Mouse (Mus musculus): ENCODE data around the gene Slc25a16.

Gene Slc25a16

DNA sequence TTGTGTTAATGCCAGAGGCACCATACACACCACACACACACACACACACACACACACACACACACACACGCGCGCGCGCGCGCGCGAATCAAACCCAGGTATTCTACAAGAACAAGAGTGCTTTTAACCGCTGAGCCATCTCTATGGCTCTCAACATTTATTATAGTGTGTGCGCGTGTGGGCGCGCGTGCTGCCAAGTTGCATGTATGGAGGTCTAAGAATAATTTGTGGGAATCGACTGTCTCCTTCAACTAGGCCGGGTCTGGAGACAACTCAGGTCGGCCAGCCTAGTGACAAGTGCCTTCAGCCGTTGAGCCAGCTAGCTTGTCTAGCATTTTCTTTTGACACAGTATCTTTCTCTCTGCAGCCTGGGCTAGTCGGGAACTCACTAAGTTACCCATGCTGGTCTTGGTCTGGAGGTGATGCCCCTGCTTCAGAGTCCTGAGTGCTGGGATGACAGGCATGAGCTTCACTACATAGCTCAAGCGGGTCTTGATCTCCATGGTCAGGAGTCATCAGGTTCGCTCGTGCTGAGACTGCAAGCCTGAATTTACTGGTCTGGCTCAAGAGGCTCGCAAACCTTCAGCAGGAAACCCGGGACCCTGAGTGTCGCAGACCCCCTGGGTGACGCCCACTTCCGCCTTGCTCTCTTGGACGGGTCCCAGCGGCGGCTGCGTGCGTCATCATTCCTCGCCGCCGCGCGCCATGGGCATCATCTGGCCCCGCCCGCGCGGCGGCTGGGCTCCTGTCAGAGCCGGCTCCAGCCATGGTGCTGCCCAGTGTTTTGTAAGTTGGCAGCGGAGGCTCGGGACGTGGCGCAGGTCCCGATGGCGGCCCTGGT lies at the start of gene Slc25a16:
Gene Slc25a16, plus strand, starts transcription at position 709 of the 841 bp plus-strand sequence.
- DNase-seq (ENCODE audit: low read depth, low spot score), result peak; percentile 92

DNA sequence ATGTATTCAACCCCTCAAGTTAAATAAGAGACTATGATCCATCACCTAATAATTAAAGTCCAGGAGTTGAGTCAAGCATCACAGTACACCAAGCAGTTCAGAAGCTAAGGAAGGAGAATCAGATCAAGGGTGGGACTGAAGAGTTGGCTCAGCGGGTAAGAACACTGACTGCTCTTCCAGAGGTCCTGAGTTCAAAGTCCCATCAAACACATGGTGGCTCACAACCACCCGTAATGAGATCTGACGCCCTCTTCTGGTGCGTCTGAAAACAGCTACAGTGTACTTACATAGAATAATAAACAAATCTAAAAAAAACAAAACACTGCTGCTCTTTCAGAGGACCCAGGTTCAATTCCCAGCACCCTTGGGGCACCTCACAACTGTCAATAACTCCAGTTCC lies 45.6 kb upstream of the Slc25a16 start:
- DNase-seq (ENCODE audit: low read depth, low spot score), result no peak

DNA sequence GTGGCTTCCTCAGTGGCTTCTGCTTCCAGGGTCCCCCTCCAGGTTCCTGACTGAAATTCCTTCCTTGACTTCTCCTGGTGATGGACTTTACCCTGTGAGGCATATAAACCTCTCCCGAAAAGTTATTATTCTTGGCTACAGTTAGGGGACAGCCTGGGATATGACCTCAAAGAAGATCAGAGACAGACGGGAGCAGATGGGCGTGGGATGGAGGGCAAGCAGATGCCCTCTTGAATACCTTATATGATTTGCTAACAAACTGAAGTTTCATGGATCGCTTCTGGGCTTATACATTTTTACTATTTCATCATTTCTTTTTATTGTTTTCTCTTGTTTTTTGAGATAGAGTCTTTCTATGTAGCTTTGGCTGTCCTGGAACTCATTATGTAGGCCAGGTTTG lies 44.9 kb upstream of the Slc25a16 start:
- no peak for DNase-seq (ENCODE audit: low read depth, low spot score)

DNA sequence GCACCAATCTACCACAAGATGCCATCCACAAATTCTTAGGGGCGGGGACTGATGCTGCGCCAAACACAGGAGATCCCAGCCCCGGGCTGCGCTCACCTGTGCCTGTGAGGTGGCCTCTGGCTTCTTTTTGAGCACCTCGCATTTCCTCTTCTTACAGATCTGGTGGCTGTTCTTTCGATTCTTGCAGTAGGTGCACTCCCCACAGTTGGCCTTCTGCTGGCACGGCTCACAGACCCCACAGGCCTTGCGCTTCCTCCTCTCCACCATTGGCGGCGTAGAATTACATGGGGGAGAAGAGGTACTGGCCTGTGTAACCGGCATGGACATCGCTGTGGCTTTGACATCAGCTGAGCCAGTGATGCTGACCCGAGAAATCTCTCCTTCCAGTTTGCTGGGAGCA lies 42.4 kb upstream of the Slc25a16 start:
- no peak for DNase-seq (ENCODE audit: low read depth, low spot score)

DNA sequence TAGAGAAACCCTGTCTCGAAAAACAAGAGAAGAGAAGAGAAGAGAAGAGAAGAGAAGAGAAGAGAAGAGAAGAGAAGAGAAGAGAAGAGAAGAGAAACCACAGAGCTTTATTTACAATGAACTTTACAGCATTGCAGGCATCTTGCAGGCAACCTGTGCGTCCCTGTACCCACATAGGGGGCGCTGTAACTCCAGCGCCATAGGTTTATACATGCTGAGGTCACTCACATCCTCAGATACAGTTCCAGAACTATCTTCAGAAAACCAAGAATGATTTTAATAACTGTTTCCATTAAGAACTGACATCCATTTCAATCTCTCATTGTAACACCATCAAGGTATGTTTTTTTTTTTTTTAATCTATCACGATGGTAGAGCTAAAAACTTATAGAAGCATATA lies 39.2 kb upstream of the Slc25a16 start:
- DNase-seq (ENCODE audit: low read depth, low spot score), result peak; percentile 52

DNA sequence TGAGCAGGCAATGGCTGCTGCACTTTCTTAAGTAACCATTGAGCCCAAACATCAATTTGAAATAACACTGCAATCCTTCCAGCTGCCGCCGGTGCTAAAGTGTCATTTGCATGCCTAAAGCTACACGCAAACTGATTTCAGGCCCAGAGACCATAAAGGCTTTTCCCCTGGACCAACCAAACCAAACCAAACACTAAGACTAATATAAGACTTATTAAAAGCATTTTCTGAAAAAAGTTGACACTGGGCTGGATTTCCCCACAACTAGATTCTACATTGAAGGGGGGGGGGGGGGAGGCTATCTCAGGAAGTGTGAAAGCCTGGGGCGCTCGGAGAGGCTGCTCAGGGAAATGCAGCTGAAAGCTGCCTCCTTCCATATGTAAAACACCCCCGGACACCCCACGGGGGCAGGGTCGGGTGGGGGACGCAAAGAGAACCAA lies 36.5 kb upstream of the Slc25a16 start:
- DNase-seq (ENCODE audit: low read depth, low spot score), result peak; percentile 18

DNA sequence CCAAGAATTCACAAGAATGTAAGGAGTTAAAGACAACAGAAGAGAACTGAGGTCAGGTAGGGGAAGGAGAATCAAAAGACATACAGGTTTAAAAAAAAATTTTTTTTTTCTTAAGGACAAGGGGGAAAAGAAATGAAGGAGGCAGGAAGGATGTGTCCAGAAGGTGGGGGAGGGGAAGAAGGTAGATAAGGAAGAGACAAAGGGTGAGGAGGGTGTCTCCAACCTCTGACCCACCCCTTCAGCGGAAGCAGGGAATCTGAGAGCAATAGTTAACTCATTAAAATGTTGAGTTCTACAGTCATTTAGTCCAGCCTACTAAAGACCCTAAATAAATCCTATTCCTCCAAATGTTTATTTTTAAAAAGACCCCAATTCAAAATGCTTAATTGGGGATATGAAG lies 35.9 kb upstream of the Slc25a16 start:
- no peak for DNase-seq (ENCODE audit: low read depth, low spot score)

DNA sequence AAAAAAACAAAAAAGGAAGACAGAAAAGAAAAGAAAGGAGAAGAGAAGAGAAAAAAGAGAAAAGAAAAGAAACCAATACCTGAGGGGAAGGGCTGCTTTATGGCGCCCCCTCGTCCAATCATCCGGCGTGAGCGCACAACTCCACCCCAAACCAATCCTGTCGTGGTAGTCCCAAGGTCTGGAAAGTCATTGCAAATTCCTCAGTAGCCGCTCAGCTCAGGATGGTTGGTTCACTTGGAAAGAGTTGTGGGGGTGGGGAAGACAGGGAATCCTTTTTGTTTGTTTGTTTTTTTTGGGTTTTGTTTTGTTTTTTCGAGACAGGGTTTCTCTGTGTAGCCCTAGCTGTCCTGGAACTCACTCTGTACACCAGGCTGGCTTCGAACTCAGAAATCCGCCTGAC lies 35.0 kb upstream of the Slc25a16 start:
- no peak for DNase-seq (ENCODE audit: low read depth, low spot score)

DNA sequence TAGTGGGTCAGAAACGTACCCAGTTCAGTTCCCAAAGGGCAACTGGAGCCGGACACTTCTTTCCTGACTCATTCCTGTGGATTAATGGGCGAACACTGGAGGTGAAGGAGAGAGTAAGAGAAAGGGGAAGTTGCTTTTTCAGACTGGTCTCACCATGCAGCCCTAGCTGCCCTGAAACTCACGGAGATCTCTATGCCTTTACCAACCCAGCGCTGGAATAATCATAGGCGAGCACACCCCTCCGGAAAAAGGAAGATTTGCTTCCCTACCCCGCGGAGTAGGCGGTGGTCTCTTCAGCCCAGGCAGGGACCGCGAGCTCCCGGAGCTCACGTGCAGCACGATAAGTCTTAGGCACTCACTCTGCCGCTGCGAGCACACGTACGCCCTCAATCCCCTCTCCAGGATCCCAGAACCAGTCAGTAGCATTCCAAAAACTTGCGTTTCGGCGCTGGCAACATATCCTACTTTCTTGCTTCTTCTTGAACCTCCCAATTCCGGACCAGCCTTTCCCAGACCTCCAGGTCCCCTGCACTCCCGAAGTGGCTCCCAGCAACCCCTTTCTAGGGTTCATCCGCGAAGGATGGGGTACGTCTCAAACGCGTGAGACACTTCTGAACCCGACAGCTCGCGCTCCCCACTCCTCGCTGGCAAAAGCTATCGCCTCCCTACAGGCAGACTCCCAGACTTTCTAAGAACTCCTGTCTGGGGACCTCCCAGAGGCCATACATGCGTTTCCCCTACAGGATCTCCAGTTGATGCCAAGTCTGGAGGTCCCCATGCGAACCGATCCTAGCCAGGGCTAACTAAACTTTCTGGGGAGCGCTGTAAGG lies 34.2 kb upstream of the Slc25a16 start:
- DNase-seq (ENCODE audit: low read depth, low spot score), result peak; percentile 21

DNA sequence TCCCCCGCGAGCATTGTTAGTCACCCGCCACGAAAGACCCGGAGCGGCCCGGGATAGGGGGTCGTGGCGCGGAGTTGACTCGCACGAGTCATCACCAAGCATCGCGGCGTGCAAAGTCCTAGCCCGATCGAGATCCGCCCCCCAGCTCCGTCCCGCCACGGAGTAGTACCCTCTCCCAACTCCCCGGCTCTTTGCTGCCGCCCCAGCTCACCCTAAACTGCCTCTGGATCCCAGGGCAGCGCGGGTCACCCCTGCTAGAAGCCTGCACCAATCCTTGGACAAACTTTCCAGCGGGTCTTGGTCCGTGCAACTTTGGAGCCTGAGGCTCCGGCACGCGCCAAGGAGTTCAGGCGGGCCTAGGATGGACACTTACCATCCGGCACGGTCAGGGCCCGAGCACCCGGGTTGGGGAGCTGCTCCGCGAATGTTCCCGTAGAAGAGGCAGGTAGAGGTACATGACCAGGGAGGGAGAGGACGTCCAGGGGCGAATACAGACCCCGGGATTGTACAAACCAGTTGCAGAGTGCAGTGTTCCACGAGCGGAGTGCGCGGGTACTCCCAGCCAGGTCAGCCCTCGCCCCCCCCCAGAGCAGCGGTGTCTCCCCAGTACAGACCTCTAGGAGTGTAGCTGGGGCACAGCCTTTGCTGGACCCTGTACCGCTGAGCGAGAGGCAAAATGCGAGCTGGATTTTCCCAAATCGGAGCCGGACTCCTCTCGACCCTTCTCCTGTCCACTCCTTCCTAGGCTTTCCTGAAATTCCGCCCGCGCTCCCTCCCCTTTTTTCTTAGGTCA lies 33.4 kb upstream of the Slc25a16 start:
- DNase-seq (ENCODE audit: low read depth, low spot score), result no peak

DNA sequence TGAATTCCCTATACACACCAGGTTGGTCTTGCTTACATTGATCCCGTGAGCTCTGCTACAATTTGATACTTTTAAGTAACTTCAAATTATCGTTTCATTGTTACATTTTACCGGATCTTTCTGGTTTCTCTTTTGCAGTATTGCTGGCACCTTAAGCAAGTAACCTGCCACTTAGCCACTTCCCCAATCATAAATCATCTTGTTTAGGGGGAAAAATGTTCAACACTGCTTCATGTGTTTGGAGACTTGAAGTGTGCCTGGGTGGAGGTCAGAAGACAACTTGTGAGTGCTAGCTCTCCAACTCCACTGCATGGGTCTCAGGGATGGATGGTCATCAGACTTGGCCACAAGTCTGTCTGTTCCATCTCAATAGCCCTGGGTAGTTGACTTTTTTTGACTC lies 29.4 kb upstream of the Slc25a16 start:
- no peak for DNase-seq (ENCODE audit: low read depth, low spot score)

DNA sequence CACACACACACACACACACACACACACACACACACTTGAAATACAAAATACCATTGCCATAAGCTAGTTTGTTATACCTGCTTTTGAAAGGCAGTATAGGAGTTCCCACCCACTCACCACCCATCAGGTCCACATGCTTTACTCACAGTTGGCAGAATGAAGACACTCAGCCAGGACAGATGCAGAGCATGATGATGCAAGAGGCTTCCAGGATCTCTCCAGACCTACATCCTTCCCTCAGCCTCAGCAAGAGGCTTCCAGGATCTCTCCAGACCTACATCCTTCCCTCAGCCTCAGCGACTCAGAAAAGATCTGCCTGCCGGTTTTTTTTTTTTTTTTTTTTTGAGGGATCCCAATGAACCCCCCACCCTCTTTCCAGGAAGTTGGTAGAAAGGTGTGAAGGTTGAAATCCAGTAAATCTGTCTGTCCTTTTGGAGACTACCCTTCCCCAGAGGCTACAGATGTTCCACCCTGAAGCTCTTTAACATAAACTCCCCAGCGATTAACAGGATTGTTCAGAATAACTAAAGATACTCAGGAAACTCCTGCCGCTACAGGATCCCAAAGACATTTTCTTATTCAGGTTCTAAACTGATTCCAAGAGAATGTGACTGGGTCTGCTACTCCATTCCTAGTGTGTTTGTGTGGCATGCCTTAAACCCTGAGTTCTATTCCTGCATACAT lies 27.7 kb upstream of the Slc25a16 start:
- DNase-seq (ENCODE audit: low read depth, low spot score), result no peak

DNA sequence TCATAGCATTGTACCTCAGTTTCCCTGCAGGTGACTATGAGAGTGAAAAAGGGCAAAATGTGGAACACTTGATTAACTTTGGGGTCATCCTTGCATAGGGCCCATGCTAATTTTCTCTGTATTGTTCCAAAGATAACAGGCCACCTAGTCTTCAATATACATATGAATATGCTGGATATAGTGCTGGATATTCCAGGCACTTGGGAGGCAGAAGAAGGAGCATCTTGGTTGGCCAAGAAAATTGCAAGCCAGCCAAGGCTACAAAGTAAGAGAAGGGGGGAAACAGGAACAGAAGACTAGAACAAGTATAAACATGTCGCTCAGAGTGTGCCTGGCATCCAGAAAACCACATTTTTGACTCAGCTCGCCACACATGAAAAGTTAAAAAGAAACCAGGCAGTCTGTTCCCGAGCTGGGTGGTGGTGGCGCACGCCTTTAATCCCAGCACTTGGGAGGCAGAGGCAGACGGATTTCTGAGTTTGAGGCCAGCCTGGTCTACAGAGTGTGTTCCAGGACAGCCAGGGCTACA lies 27.0 kb upstream of the Slc25a16 start:
- DNase-seq (ENCODE audit: low read depth, low spot score), result no peak

DNA sequence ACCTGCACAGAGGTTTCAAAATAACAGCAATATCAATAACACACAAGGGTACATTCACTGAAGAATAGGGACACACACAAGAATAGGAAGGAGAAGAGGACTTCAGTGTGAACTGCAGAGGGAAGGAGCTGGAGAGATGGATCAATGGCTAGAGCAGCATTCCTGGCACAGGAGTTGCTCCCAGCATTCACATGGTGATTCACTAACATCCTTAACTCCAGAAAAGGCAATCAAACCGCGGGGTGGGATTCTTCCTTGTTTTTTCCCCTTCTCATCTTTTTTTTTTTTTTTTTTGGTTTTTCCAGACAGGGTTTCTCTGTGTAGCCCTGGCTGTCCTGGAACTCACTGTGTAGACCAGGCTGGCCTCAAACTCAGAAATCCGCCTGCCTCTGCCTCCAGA lies 26.0 kb upstream of the Slc25a16 start:
- no peak for DNase-seq (ENCODE audit: low read depth, low spot score)

DNA sequence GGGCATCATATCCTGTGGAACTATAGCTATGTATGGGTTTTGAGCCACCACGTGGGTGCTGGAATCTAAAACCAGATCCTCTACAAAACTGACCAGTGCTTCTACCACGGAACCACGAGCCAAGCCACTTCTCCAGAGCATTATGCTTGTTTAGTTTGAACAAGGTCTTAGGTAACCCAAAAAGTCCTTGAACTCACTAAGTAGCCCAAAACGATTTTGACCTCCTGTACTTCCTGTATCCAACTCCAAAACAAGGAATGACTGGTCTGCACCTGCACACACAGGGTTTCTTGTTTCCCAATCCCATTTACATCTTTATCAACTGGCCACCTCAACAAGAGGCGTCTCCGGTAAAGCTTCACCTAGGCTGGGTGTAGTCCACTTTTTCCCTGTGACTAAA lies 25.0 kb upstream of the Slc25a16 start:
- DNase-seq (ENCODE audit: low read depth, low spot score), result no peak

DNA sequence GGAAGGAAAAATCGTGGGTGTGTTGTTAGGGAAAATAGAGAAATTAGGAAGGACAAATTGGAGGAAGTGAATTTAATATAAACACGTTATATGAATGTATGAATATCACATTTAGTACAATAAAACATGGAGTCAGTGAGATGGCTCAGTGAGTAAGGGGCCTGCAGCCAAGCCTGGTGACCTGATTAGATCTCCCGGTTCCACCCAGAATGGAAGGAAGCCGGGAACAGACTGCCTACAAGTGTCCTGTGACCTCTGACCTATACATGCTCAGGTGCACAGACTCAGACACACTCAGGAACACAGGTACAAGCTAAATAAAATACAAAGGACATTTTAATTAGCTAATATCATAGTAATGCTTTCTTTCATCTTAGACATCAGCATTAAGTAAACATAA lies 24.4 kb upstream of the Slc25a16 start:
- DNase-seq (ENCODE audit: low read depth, low spot score), result no peak

DNA sequence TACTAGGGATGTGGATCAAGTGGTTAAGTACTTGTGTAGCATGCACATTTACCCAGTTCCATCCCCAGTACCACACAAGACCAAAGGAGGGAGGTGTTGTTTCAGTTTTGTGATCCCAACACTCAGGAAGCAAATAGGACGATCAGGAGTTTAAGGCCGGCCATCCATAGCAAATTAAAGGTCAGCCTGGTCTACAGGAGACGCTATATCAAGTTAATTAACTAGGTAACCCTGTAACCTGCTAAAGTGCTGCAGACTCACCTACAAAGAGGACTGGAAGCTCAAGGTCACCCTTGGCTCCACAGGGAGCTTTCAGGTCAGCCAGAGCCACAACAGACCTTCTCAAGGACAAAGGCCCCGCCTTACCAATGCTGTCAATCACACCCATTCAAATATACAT lies 23.7 kb upstream of the Slc25a16 start:
- DNase-seq (ENCODE audit: low read depth, low spot score), result no peak

DNA sequence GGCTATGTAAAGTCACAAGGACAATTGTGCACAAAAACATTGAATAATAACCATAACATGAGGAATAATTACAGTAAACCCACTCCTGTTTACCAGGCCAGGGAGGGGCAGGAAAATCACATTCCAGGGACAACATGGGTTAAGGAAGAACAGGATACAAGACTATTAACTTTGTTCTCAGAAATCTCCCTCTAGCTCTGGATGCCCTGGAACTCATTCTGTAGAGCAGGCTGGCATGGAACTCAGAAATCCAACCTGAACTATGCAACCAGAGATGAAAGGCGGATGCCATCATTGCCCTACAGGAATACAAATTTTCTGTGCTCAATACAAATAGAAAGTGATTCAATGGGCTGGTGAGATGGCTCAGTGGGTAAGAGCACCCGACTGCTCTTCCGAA lies 23.0 kb upstream of the Slc25a16 start:
- no peak for DNase-seq (ENCODE audit: low read depth, low spot score)

DNA sequence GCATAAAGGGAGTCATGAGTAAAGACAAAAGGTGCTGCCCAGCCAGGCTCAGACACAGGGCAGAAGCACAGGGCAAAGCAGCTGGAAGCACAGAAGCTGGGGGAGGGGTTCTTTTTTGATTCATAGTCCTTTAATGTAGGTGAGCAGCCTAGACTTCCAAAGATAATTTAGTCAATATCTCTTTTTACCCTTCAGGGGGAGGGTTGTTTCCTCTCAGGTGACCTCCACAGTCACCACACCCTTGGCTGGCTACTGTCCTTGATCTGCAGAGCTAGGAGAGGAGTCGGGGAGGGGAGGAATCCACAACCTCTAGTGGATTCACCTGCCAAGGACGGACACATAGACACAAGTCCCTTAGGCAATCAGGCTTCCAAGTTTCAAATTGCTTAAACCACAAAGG lies 22.4 kb upstream of the Slc25a16 start:
- DNase-seq (ENCODE audit: low read depth, low spot score), result no peak

DNA sequence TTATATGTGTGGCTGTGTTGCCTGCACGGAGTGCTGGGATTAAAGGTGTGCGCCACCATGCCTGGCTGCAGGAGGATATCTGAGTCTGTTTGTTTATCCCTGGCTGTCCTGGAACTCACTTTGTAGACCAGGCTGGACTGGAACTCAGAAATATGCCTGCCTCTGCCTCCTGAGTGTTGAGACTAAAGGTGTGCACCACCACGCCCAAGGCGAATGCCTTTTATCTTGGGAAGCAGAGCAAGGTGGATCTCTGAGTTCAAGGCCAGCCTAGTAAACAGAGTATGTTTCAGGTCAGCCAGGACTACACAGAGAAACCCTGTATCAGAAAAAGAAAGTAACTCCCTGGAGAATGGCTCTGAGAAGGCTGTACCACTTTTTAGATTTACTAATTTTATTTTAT lies 20.3 kb upstream of the Slc25a16 start:
- no peak for DNase-seq (ENCODE audit: low read depth, low spot score)

DNA sequence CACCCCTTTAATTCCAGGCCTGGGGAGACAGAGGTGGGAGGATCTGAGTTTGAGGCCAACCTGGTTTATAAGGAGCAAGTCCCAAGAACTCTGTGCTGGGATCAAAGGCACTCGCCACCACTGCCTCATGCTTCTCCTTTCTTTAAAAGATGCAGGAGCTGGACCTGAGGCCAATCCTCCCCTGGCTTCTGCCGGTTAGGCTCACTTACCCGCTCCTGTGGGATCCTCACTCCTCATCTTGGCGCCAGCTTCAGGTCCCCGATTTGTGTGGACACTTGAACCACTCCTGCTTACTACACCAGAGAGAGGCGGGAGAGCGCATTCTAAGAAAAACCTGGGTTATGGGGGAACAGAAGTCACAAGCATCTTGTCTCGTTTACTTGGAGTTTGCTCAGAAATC lies 18.6 kb upstream of the Slc25a16 start:
- DNase-seq (ENCODE audit: low read depth, low spot score), result no peak

Measured in CD4-positive helper T cell, adult 2 months (primary cell).